Mouse (Mus musculus) embryonic fibroblast, embryonic 13.5 days (primary cell): ENCODE results near the gene Myoz2.

Experiments used
- CTCF ChIP-seq: IDR thresholded peaks from 2 replicates; pipeline ENCODE4 v1.5.1; 2011; ENCODE audit warnings: mild to moderate bottlenecking, control low read depth, low read length, moderate library complexity, borderline replicate concordance; ENCODE audit not compliant: insufficient read depth
- POLR2A ChIP-seq: IDR thresholded peaks from 2 replicates; pipeline ENCODE4 v1.6.1; 2011; ENCODE audit warnings: low read depth, mild to moderate bottlenecking, control low read depth, low read length, moderate library complexity

DNA sequence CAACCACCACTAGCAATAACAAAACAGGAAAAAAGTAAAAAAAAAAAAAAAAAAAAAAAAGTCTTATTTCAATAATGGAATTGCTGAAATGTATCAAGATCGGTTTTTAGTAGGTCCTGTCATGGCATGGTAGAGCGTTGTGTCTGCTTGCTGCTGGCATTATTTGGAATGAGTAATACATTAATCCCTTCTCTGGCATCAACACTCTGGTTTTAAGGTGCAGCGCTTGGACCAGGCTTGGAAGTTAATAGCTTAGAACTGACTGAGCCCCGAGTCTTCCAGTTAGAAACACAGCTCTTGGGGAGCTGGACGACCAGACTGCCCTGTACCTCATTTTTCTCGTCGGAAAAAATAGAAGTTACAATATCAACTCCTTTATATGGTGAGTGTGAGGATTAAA lies 32.0 kb upstream of the Myoz2 start:
- TF ChIP-seq POLR2A (no peak), CTCF (no peak)
